Mouse (Mus musculus) embryonic facial prominence, embryonic 12.5 days (tissue): Measurements from ENCODE around the gene Ank. TPM values are rescaled to one million over a fixed set of nuclear protein-coding genes. Genes with fewer than 3 reads are reported as not detected.

Experiments
- ATAC-seq: fragments of 200-750 bp; cut with Nextera tagmentation; 2 replicates; pipeline ENCODE4 v1.8.0; 2017; ENCODE audit not compliant: insufficient number of reproducible peaks, insufficient read depth, low FRiP score, low TSS enrichment
- H3K27ac ChIP-seq: fragments of 300-500 bp; sonication (generic); 2 replicates; pipeline ENCODE4 v1.5.1; 2016; ENCODE audit warnings: mild to moderate bottlenecking
- H3K27me3 ChIP-seq: fragments of 300-500 bp; sonication (generic); 2 replicates; pipeline ENCODE4 v1.6.1; 2016; ENCODE audit warnings: mild to moderate bottlenecking, moderate library complexity
- H3K36me3 ChIP-seq: fragments of 300-500 bp; sonication (generic); 2 replicates; pipeline ENCODE4 v1.6.1; 2016; ENCODE audit warnings: mild to moderate bottlenecking
- H3K4me1 ChIP-seq: fragments of 300-500 bp; sonication (generic); 2 replicates; pipeline ENCODE4 v1.6.1; 2016
- H3K4me2 ChIP-seq: fragments of 300-500 bp; sonication (generic); replicated peaks from 2 replicates; pipeline ENCODE4 v1.6.1; 2016; ENCODE audit warnings: mild to moderate bottlenecking, moderate library complexity
- H3K4me3 ChIP-seq: fragments of 300-500 bp; sonication (generic); 2 replicates; pipeline ENCODE4 v1.5.1; 2016; ENCODE audit warnings: mild to moderate bottlenecking
- H3K9ac ChIP-seq: fragments of 300-500 bp; sonication (generic); 2 replicates; pipeline ENCODE4 v1.6.1; 2016; ENCODE audit warnings: mild to moderate bottlenecking, moderate library complexity
- H3K9me3 ChIP-seq: fragments of 300-500 bp; sonication (generic); 2 replicates; pipeline ENCODE4 v1.6.1; 2016; ENCODE audit warnings: mild to moderate bottlenecking, moderate library complexity
- WGBS: fragments of 180-500 bp; shearing (Covaris S2); methylation state at CpG from one replicate; pipeline ENCODE4 v1.1.7; 2016; 5-methylcytosine and 5-hydroxymethylcytosine counted together
- polyA plus RNA-seq: library from polyadenylated mRNA; unstranded; fragments of >200 nt; fragmentation: Nextera tagmentation; extraction: Ambion mirVana; gene quantifications from 2 replicates; pipeline ENCODE4 v1.2.1, GENCODE M21; 2016

The Ank gene
- polyA plus RNA-seq, 1 experiment from 2014 or later, result 9.7 TPM

DNA sequence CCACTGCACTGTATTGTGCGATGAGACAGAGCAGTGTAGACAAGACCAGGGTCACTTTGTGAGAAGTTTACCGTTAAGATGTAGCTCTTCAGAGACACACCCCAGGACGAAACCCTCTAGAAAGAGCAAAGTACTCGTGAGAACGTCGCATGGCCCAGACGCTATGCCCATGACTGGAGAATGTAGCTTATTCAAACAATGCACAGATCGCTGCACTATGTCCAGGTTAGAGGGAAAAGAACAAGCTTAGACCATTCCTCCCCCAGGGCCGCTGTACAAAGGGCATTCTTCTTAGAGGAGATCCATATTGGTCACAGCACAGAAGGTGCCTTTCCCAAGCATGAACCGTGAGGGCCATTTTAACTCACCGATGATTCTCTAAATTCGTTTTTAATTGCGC is 35.9 kb downstream of the Ank start:
- Histone ChIP-seq H3K4me2 (no peak overlapping the region), H3K9ac (no peak overlapping the region), H3K9me3 (no peaks in the 10 kb centered on the region), H3K4me1 (peaks cover 13% of the 10 kb centered on the region; the same call in 1 of the 2 replicates), H3K36me3 (no peaks in the 10 kb centered on the region), H3K4me3 (no peak overlapping the region), H3K27me3 (no peaks in the 10 kb centered on the region), H3K27ac (no peak overlapping the region)
- 87% methylated on average over 13 of the region's 13 CpGs for WGBS
- ATAC-seq, result no peak

- Histone ChIP-seq H3K9ac (no peak overlapping the region), H3K4me2 (no peak overlapping the region), H3K27me3 (no peaks in the 10 kb centered on the region), H3K4me3 (no peak overlapping the region), H3K27ac (no peak overlapping the region), H3K36me3 (no peaks in the 10 kb centered on the region), H3K4me1 (peaks cover 13% of the 10 kb centered on the region; the same call in 1 of the 2 replicates), H3K9me3 (no peaks in the 10 kb centered on the region)
- 80% methylated on average over 9 of the region's 9 CpGs for whole genome bisulfite sequencing
- ATAC-seq, result no peak
These were observed 36.7 kb downstream of the Ank start for GRCm38 (mm10) chr15:27503221-27503620.

- no peak for ATAC-seq
- Histone ChIP-seq H3K36me3 (no peaks in the 10 kb centered on the region), H3K4me3 (no peak overlapping the region), H3K27me3 (no peaks in the 10 kb centered on the region), H3K4me1 (peaks cover 13% of the 10 kb centered on the region; the same call in 1 of the 2 replicates), H3K27ac (no peak overlapping the region), H3K9ac (no peak overlapping the region), H3K4me2 (no peak overlapping the region), H3K9me3 (no peaks in the 10 kb centered on the region)
- 73% methylated on average over 20 of the region's 20 CpGs for WGBS
These were observed 37.6 kb downstream of the Ank start for GRCm38 (mm10) chr15:27503801-27504730.

GRCm38 (mm10) chr15:27506127-27506886 is 39.8 kb downstream of the Ank start:
- WGBS, result 45% methylated on average over 5 of the region's 5 CpGs
- Histone ChIP-seq H3K27me3 (no peaks in the 10 kb centered on the region), H3K9ac (no peak overlapping the region), H3K9me3 (no peaks in the 10 kb centered on the region), H3K4me1 (peaks cover 13% of the 10 kb centered on the region; the same call in 1 of the 2 replicates), H3K4me2 (no peak overlapping the region), H3K4me3 (no peak overlapping the region), H3K27ac (0 out of 2 replicates have a peak overlapping the region, but pooled peaks have one; percentile 17), H3K36me3 (no peaks in the 10 kb centered on the region)
- ATAC-seq, result no peak

DNA sequence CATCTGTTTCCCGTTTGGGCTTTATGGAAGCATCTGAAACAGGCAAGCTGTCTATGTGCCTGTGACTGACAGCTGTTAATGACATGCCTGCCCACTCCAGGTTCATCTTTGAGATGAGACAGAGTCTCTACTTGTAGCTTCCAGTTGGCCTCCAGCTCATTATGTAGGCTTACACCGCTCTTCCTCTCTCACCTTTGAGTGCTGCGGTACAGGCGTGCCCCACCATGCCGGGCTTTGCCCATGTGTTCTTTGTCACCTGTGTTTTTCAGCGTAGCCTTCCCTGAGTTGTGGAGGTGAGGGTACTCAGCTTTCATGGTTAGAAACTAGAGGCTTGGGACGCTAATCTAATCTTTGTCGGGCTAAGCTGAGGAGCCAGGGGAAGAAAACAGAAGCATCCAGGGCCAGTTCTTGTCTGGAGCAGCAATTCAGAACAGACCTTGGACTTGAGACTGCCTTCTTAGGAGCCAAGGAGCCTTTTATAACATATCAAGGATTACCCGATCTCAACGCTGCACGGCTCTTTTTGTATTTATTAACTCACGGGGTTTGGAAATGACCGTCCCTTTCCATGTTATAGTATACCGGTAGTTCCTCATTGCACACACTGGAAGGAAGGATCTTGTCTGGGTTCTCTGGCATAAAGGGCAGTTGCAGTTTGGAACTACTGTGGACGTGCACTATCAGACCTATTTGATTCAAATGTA is 40.6 kb downstream of the Ank start:
- H3K9me3 ChIP-seq, result no peaks in the 10 kb centered on the region
- 83% methylated on average over 15 of the region's 15 CpGs for WGBS
- H3K27ac ChIP-seq, result no peak overlapping the region
- H3K4me1 ChIP-seq, result peaks cover 13% of the 10 kb centered on the region; the same call in 1 of the 2 replicates
- no peak overlapping the region for H3K4me2 ChIP-seq
- no peak overlapping the region for H3K4me3 ChIP-seq
- ATAC-seq, result no peak
- H3K9ac ChIP-seq, result no peak overlapping the region
- H3K27me3 ChIP-seq, result no peaks in the 10 kb centered on the region
- H3K36me3 ChIP-seq, result no peaks in the 10 kb centered on the region

GRCm38 (mm10) chr15:27508169-27508568 is 41.7 kb downstream of the Ank start:
- H3K9me3 ChIP-seq, result no peaks in the 10 kb centered on the region
- H3K36me3 ChIP-seq, result no peaks in the 10 kb centered on the region
- no peak overlapping the region for H3K4me2 ChIP-seq
- H3K27me3 ChIP-seq, result no peaks in the 10 kb centered on the region
- no peak overlapping the region for H3K4me3 ChIP-seq
- no peak for ATAC-seq
- no peak overlapping the region for H3K9ac ChIP-seq
- WGBS, result 86% methylated on average over 7 of the region's 7 CpGs
- no peak overlapping the region for H3K27ac ChIP-seq
- H3K4me1 ChIP-seq, result peaks cover 13% of the 10 kb centered on the region; the same call in 1 of the 2 replicates

DNA sequence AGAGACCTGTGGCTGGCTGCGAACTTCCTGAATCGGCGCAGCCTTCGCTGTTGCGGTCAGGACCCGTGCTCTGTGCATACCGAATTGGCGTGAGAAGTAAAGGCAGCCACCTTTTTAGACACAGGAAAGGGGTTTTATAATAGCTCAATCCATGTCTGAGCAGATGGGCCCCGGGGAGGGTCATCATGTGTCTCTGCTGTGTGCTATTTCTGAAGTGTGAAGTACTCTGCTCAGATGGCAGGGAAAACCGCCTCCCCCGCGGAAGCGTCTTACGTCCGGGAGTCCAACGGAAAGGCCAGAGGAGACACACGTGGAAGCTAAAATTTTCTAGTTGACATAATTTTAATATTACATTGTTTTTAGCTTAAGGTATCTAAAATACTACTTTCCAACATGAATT is 42.5 kb downstream of the Ank start:
- Histone ChIP-seq H3K9ac (no peak overlapping the region), H3K4me1 (peaks cover 13% of the 10 kb centered on the region; the same call in 1 of the 2 replicates), H3K36me3 (no peaks in the 10 kb centered on the region), H3K9me3 (no peaks in the 10 kb centered on the region), H3K4me2 (no peak overlapping the region), H3K4me3 (no peak overlapping the region), H3K27me3 (no peaks in the 10 kb centered on the region), H3K27ac (no peak overlapping the region)
- ATAC-seq, result no peak
- 95% methylated on average over 17 of the region's 17 CpGs for WGBS

GRCm38 (mm10) chr15:27516927-27517326 is 50.5 kb downstream of the Ank start:
- Histone ChIP-seq H3K27ac (no peak overlapping the region), H3K4me1 (no peaks in the 10 kb centered on the region; the same call in 1 of the 2 replicates), H3K36me3 (no peaks in the 10 kb centered on the region), H3K9me3 (no peaks in the 10 kb centered on the region), H3K9ac (no peak overlapping the region), H3K4me2 (no peak overlapping the region), H3K27me3 (no peaks in the 10 kb centered on the region), H3K4me3 (no peak overlapping the region)
- ATAC-seq, result no peak
- WGBS, result 39% methylated on average over 1 of the region's 1 CpGs

DNA sequence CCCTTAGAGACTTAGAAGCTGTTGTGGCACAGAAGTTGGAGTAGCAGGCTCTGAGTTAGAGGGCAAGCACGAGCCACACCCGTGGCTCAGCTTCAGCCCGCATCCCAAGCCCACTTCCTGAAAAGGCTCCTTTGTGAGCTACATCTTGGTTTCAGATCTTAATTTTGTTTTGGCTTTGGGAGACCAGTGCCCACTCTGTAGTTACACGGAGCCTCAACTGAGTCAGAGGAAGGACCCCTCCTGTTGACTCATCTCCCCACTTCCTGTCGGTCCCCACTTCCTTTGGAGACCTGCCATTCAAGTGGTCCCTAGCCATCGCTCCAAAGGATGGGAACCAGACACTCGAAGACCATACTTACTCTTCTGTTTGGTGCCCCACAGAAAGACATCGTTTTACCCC is 51.5 kb downstream of the Ank start:
- Histone ChIP-seq H3K4me1 (no peaks in the 10 kb centered on the region; the same call in 1 of the 2 replicates), H3K27ac (no peak overlapping the region), H3K9ac (no peak overlapping the region), H3K27me3 (no peaks in the 10 kb centered on the region), H3K9me3 (no peaks in the 10 kb centered on the region), H3K36me3 (no peaks in the 10 kb centered on the region), H3K4me3 (no peak overlapping the region), H3K4me2 (no peak overlapping the region)
- WGBS, result 75% methylated on average over 8 of the region's 8 CpGs
- no peak for ATAC-seq

DNA sequence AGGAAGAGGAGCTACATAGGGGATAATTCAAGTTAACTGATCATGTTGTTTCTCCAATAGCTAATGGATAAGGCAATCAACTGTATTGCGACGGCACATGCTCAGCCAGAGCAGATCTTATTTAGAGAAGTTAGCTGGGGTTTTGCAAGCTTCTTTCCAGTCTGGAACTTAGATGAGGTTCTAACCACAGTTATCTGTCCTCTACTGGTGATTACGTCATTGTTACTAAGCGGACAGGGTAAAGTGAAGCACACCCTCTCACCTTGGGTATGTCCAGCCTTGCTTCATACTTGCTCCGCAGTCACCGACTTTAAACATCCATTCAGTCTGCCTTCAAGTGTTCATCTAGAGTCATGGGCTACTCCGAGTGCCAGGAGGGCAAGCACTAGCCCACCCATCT is 53.4 kb downstream of the Ank start:
- no peak overlapping the region for H3K4me2 ChIP-seq
- 95% methylated on average over 7 of the region's 7 CpGs for WGBS
- no peaks in the 10 kb centered on the region for H3K27me3 ChIP-seq
- no peaks in the 10 kb centered on the region; the same call in 1 of the 2 replicates for H3K4me1 ChIP-seq
- no peaks in the 10 kb centered on the region for H3K36me3 ChIP-seq
- no peak for ATAC-seq
- no peak overlapping the region for H3K27ac ChIP-seq
- H3K9me3 ChIP-seq, result no peaks in the 10 kb centered on the region
- no peak overlapping the region for H3K4me3 ChIP-seq
- no peak overlapping the region for H3K9ac ChIP-seq

GRCm38 (mm10) chr15:27525233-27526005 is 58.9 kb downstream of the Ank start:
- H3K4me2 ChIP-seq, result no peak overlapping the region
- H3K9ac ChIP-seq, result no peak overlapping the region
- WGBS, result 79% methylated on average over 12 of the region's 12 CpGs
- H3K4me3 ChIP-seq, result no peak overlapping the region
- no peaks in the 10 kb centered on the region for H3K36me3 ChIP-seq
- H3K27me3 ChIP-seq, result no peaks in the 10 kb centered on the region
- no peaks in the 10 kb centered on the region for H3K9me3 ChIP-seq
- ATAC-seq, result no peak
- H3K4me1 ChIP-seq, result no peaks in the 10 kb centered on the region; the same call in 1 of the 2 replicates
- H3K27ac ChIP-seq, result no peak overlapping the region
